Mouse (Mus musculus): ENCODE results near the gene Ruvbl2. TPM values are rescaled to one million over a fixed set of nuclear protein-coding genes. Genes with fewer than 3 reads are reported as not detected.

The Ruvbl2 gene
- total RNA-seq, 2 experiments from 2014 or later, result 30.4 to 45.0 TPM

- DNase-seq (ENCODE audit: low spot score in 2 of 2), result peak; percentile 100
Measured at GRCm38 (mm10) chr7:45434203-45435015, 3.5 kb downstream of the Ruvbl2 start, which contains the start of gene Gys1. Gene Gys1, plus strand, starts transcription at chr7:45434844.

GRCm38 (mm10) chr7:45433835-45434202, 4.1 kb downstream of the Ruvbl2 start:
- DNase-seq (ENCODE audit: low spot score in 2 of 2), result no peak

DNA sequence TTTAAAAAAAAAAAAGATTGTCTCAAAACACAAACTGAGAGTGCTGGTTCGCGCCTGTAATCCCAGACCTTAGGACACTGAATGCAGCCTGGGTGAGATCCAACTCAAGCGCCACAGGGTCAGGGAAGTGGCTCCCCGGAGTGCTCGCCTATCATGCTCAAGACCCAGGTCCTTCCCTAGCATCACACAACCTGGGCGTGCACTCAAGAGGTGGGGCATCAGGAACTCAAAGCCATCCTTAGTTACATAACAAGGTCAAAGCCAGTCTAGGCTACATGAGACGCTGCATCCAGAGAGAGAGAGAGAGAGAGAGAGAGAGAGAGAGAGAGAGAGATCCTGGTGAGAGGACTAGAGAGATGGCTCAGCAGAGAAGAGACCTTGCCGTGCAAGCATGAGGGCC, 11.3 kb downstream of the Ruvbl2 start:
- no peak for DNase-seq (ENCODE audit: low spot score in 2 of 2)

- no peak for DNase-seq (ENCODE audit: low spot score in 2 of 2)
Measured at GRCm38 (mm10) chr7:45421194-45421593, 16.7 kb downstream of the Ruvbl2 start.

- DNase-seq (ENCODE audit: low spot score in 2 of 2), result no peak
Measured at GRCm38 (mm10) chr7:45420615-45420919, 17.3 kb downstream of the Ruvbl2 start, which contains the start of gene Lhb. Gene Lhb, plus strand, starts transcription at chr7:45420820.

DNA sequence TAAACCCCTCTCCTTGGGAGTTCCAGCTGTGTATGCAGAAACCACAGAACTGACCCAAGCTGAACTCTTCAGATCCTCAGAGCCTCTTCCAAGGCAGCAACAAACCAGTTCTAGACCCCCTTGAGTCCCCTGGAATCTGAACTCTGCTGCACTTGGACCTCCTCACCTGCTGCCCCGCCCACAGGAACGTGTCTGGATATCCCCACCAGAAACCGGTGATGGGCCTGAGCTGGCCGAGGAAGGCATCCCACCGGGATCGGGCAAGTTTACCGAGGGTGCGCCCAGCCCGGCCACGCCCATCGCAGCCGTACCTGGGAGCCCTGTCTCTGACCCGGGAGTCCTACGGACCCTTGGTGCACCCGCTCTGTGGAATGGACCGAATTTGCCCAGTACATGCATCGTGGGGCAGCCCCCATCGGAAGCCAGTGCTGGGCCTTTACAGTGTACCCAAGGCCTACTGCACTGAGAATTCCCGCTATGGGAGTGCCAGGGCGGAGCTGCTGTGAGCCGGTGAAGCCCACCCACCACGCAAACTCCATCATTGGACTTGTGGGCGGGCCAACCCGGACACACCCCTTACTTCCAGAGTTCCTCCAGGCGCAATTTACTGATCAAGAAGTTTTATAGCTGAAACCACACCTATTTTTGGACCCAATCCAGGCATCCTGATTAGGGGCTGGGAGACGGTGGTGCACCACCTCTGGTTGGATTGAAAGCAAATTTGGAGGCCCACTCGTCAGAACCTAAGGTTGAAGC, 17.9 kb downstream of the Ruvbl2 start:
- no peak for DNase-seq (ENCODE audit: low spot score in 2 of 2)

DNA sequence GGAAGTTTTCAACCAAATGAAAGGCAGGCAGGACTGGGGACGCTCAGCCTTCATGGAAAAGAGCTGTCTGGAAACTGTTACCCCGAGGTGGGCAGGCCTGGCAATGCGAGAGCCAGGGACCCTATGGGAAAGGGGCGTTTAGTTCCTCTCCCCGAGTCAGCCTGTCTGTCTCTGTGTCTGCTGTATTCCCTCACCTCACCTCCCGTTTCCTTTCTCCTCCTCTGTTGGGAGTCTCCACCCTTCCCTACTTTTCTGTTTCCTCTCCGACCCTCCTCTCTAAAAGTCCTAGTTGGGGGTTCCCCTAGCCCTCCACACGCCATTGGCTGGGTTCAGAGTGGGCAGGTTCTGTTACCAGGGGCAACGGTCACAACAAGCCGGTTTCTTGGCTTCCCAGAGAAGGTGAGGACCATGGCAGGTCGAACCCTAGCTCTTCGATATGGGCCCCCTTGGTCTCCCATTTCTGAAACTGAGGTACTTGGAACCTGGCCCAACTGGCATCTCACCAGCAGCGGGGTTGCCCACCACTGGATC, 19.9 kb downstream of the Ruvbl2 start:
- no peak for DNase-seq (ENCODE audit: low spot score in 2 of 2)

DNA sequence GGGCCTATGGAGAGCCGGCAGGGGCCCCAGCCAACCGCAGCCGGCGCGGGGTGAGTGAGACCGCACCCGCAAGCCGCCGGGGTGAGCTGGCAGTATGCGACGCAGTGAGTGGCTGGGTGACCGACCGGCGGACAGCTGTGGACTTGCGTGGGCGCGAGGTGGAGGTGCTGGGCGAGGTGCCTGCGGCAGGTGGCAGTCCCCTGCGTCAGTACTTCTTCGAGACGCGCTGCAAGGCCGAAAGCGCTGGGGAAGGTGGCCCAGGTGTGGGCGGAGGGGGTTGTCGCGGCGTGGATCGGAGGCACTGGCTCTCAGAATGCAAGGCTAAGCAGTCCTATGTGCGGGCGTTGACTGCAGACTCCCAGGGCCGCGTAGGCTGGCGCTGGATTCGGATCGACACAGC, 22.3 kb downstream of the Ruvbl2 start:
- DNase-seq (ENCODE audit: low spot score in 2 of 2), result no peak

DNA sequence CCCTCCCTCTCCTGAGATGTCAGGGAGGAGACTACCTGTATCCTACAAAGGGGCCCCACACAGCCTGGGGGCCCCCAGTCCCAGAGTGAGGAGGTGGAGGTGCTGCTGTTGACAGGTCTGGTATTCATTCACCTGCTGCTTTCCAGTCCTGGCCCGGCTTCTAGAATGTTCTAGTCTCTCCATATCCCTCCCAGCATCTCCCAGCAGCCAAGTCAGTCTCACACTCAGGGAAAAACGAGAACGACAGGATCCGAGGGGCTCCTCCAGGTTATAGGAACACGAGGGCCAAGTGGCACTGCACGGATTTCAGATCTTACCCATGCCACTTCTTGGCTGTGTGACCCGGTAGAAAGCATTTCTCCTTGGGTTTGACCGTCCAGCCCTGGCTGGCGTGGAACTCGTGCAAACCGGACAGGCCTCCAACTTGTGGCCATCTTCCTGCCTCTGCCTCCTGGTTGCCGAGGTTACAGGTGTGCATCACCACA, 23.1 kb downstream of the Ruvbl2 start:
- DNase-seq (ENCODE audit: low spot score in 2 of 2), result no peak

DNA sequence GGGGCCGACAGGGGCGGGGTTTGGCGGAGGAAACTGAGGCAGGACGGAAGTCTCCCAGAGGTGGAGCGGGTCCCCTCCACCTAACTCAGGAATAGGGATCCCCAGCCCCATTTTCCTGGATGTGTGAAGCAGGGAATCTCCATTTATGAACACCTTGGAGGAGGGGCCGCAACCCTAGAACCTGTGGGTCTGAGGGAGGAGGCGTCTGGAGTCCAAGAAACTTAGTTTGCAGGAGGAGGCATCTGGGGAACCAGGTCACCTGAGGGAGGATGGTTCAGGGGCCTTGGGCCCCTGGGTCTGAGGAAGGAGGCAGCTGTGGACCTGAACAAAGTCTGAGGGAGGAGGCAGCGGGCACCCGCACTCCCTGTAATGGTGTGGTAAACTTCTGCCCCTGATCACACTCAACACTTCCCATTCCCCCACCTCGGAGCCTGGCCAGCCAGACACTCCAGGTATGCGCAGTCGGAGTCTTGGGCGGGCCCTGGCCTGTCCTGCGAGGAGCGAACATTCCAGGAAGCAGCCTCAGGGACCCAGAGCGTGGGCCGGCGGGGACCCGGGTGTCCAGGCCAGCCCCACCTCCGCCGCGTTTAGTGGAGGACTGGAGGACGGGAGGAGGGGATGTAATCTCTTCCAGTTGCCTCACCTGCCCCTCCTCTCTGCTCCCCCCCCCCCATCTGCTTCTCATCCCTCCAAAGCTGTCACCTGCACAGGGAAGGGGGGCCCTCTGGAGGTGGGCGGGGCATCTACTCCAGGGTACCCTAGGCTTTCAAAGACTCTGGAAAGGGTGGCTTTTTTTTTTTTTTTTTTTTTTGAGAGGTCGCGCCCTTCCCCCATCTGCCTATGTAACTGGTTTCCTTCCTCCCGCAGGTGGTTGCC, 23.8 kb downstream of the Ruvbl2 start:
- DNase-seq (ENCODE audit: low spot score in 2 of 2), result no peak

GRCm38 (mm10) chr7:45413113-45413863, 24.6 kb downstream of the Ruvbl2 start, which contains the start of gene Ntf5:
Gene Ntf5, plus strand, starts transcription at chr7:45413695.
- no peak for DNase-seq (ENCODE audit: low spot score in 2 of 2)

- no peak for DNase-seq (ENCODE audit: low spot score in 2 of 2)
Measured at GRCm38 (mm10) chr7:45412421-45412820, 25.5 kb downstream of the Ruvbl2 start.

DNA sequence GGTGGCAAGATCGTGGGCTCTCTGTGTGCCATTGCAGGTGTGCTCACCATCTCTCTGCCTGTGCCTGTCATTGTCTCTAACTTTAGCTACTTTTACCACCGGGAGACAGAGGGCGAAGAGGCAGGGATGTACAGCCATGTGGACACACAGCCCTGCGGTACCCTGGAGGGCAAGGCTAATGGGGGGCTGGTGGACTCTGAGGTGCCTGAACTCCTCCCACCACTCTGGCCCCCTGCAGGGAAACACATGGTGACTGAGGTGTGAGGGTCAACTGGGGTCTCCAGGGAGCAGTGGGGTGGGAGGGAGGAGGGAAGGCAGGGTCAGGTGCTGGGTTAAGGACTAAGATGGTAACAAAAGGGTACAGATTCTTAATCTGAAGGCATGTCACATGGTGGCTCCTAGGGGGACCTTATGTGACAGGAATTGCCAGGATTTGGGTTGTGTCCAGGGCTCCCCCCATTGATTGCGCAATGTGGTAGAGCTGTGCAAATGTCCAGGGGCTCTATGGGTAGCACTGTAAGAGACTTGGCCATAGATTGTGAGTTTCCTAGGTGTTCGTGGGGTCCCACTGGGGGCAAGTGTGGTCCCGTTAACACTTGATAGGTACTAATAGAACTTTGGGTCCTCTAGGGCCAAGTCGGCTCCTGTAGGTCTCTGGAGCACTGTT, 28.3 kb downstream of the Ruvbl2 start:
- no peak for DNase-seq (ENCODE audit: low spot score in 2 of 2)

DNA sequence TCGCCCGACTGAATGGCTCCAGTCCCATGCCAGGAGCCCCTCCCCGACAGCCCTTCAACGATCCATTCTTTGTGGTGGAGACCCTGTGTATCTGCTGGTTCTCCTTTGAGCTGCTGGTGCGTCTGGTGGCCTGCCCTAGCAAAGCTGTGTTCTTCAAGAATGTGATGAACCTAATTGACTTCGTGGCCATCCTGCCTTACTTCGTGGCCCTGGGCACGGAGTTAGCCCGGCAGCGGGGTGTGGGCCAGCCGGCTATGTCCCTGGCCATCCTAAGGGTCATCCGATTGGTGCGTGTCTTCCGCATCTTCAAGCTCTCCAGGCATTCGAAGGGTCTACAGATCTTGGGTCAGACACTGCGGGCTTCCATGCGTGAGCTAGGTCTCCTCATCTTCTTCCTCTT, 28.9 kb downstream of the Ruvbl2 start:
- DNase-seq (ENCODE audit: low spot score in 2 of 2), result no peak

- no peak for DNase-seq (ENCODE audit: low spot score in 2 of 2)
Measured at GRCm38 (mm10) chr7:45408351-45408750, 29.5 kb downstream of the Ruvbl2 start.

DNA sequence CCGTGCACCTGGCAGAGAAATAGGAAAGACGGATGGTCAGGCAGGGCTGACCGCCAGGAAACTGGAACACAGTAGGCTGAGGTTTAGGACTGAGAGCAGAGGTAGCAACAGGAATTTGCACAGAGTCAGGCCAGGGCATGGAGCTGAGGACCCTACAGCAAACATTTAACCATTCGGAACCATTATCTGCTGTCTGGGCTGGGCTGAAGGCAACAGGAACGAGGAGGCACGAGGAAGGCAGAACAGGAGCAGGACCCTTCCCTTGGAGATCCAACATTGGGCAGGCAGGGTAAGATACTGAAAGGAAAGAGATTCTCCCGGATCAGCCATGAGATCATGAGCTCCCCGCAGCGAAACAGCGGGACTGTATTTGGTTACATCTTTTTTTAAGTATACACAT, 30.1 kb downstream of the Ruvbl2 start:
- DNase-seq (ENCODE audit: low spot score in 2 of 2), result no peak

GRCm38 (mm10) chr7:45406157-45407156, 31.4 kb downstream of the Ruvbl2 start:
- DNase-seq (ENCODE audit: low spot score in 2 of 2), result no peak

All from layer of hippocampus, postnatal 14 days (tissue).